Mouse (Mus musculus) MEL (cell line): ENCODE data around the gene Tgm2. TPM values are rescaled to one million over a fixed set of nuclear protein-coding genes. Genes with fewer than 3 reads are reported as not detected.

Experiments used
- DNase-seq: peaks from one replicate; pipeline ENCODE4 v3.0.0; 2011; ENCODE audit warnings: low read depth, low spot score
- H3K27ac ChIP-seq: 2 replicates; pipeline ENCODE4 v1.5.1; 2012; ENCODE audit warnings: low read depth, mild to moderate bottlenecking, control low read depth, low read length, moderate library complexity; ENCODE audit not compliant: control insufficient read depth
- H3K27me3 ChIP-seq, 2 experiments: fragments of 150-350 bp in 1 of 2; sonication (generic) in 1 of 2; 2 replicates each; pipeline ENCODE4 v1.6.1; 2012; ENCODE audit warnings: low read length in 2 of 2, mild to moderate bottlenecking in 2 of 2, improper control_type of control experiment in 1 of 2, moderate library complexity in 1 of 2; ENCODE audit not compliant: insufficient read depth in 2 of 2, control insufficient read depth in 1 of 2
- H3K36me3 ChIP-seq, 2 experiments: 2 replicates each; pipeline ENCODE4 v1.6.1; 2012 to 2014; ENCODE audit warnings: low read length in 2 of 2, improper control_type of control experiment in 1 of 2, inconsistent platforms in 1 of 2, mild to moderate bottlenecking in 1 of 2; ENCODE audit not compliant: insufficient read depth in 2 of 2, control insufficient read depth in 1 of 2
- H3K4me1 ChIP-seq, 2 experiments: fragments of 150-350 bp in 1 of 2; sonication (generic) in 1 of 2; 2 replicates each; pipeline ENCODE4 v1.6.1; 2012; ENCODE audit warnings: low read length in 2 of 2, improper control_type of control experiment in 1 of 2, mild to moderate bottlenecking in 1 of 2; ENCODE audit not compliant: insufficient read depth in 2 of 2, control insufficient read depth in 1 of 2
- H3K4me3 ChIP-seq, 2 experiments: fragments of 150-350 bp in 1 of 2; sonication (generic) in 1 of 2; 2 replicates each; pipeline ENCODE4 v1.5.1; 2012; ENCODE audit warnings: low read depth in 2 of 2, low read length in 2 of 2, mild to moderate bottlenecking in 2 of 2, moderate library complexity in 2 of 2, control low read depth in 1 of 2, improper control_type of control experiment in 1 of 2; ENCODE audit not compliant: control insufficient read depth in 1 of 2, insufficient read depth in 1 of 2
- H3K79me2 ChIP-seq: 2 replicates; pipeline ENCODE4 v1.6.1; 2012; ENCODE audit warnings: mild to moderate bottlenecking, low read length, moderate library complexity; ENCODE audit not compliant: control insufficient read depth, poor library complexity, insufficient read depth
- H3K9ac ChIP-seq: 2 replicates; pipeline ENCODE4 v1.6.1; 2012; ENCODE audit warnings: low read depth, mild to moderate bottlenecking, control low read depth, low read length, moderate library complexity; ENCODE audit not compliant: control insufficient read depth, poor library complexity, severe bottlenecking
- H3K9me3 ChIP-seq: fragments of 150-350 bp; sonication (generic); replicated peaks from 2 replicates; pipeline ENCODE4 v1.6.1; 2012; ENCODE audit warnings: mild to moderate bottlenecking, low read length, improper control_type of control experiment, moderate library complexity; ENCODE audit not compliant: insufficient read depth
- BHLHE40 ChIP-seq: IDR thresholded peaks from 2 replicates; pipeline ENCODE4 v1.6.1; 2012; ENCODE audit warnings: low read depth, mild to moderate bottlenecking, inconsistent platforms, low read length, improper control_type of control experiment, borderline replicate concordance
- CHD1 ChIP-seq: IDR thresholded peaks from 2 replicates; pipeline ENCODE4 v1.6.1; 2012; ENCODE audit warnings: low read depth, mild to moderate bottlenecking, inconsistent platforms, low read length, improper control_type of control experiment
- CHD2 ChIP-seq: IDR thresholded peaks from 2 replicates; pipeline ENCODE4 v1.6.1; 2011; ENCODE audit warnings: low read length, improper control_type of control experiment
- CTCF ChIP-seq, 3 experiments: IDR thresholded peaks in 2 of 3; conservative IDR thresholded peaks in 1 of 3; 2 replicates each; pipeline ENCODE4 v1.5.1; 2011 to 2012; ENCODE audit warnings: low read length in 3 of 3, low read depth in 2 of 3, mild to moderate bottlenecking in 2 of 3, improper control_type of control experiment in 1 of 3, inconsistent platforms in 1 of 3, mixed read lengths in 1 of 3, moderate library complexity in 1 of 3; ENCODE audit not compliant: control insufficient read depth in 1 of 3, insufficient read depth in 1 of 3, poor library complexity in 1 of 3, severe bottlenecking in 1 of 3
- ELF1 ChIP-seq: IDR thresholded peaks from 2 replicates; pipeline ENCODE4 v1.6.1; 2014; ENCODE audit warnings: low read depth, mild to moderate bottlenecking, inconsistent platforms, low read length, improper control_type of control experiment, moderate library complexity
- EP300 ChIP-seq, 2 experiments: IDR thresholded peaks; 2 replicates each; pipeline ENCODE4 v1.6.1; 2011; ENCODE audit warnings: improper control_type of control experiment in 2 of 2, low read length in 2 of 2, low read depth in 1 of 2, mild to moderate bottlenecking in 1 of 2
- ETS1 ChIP-seq: IDR thresholded peaks from 2 replicates; pipeline ENCODE4 v1.6.1; 2012; ENCODE audit warnings: low read depth, mild to moderate bottlenecking, inconsistent platforms, low read length, improper control_type of control experiment, moderate library complexity
- GATA1 ChIP-seq: IDR thresholded peaks from 2 replicates; pipeline ENCODE4 v1.6.1; 2011; ENCODE audit warnings: low read depth, low read length, improper control_type of control experiment
- HCFC1 ChIP-seq: IDR thresholded peaks from 2 replicates; pipeline ENCODE4 v1.6.1; 2012; ENCODE audit warnings: low read depth, mild to moderate bottlenecking, inconsistent platforms, low read length, improper control_type of control experiment, moderate library complexity
- JUND ChIP-seq: IDR thresholded peaks from 2 replicates; pipeline ENCODE4 v1.6.1; 2011; ENCODE audit warnings: low read depth, mild to moderate bottlenecking, improper control_type of control experiment, low read length
- KAT2A ChIP-seq: conservative IDR thresholded peaks from 2 replicates; pipeline ENCODE4 v1.6.1; 2012; ENCODE audit warnings: low read depth, low read length, improper control_type of control experiment, inconsistent platforms
- MAFK ChIP-seq: IDR thresholded peaks from 2 replicates; pipeline ENCODE4 v1.6.1; 2011; ENCODE audit warnings: low read depth, mild to moderate bottlenecking, low read length, improper control_type of control experiment, borderline replicate concordance
- MAX ChIP-seq: IDR thresholded peaks from 2 replicates; pipeline ENCODE4 v1.6.1; 2011; ENCODE audit warnings: low read length, improper control_type of control experiment
- MAZ ChIP-seq: IDR thresholded peaks from 2 replicates; pipeline ENCODE4 v1.6.1; 2012; ENCODE audit warnings: low read depth, mild to moderate bottlenecking, inconsistent platforms, low read length, improper control_type of control experiment
- MEF2A ChIP-seq: IDR thresholded peaks from 2 replicates; pipeline ENCODE4 v1.6.1; 2014; ENCODE audit warnings: low read depth, mild to moderate bottlenecking, inconsistent platforms, low read length, improper control_type of control experiment; ENCODE audit not compliant: poor library complexity, insufficient replicate concordance, severe bottlenecking; ENCODE audit errors: extremely low read depth
- MXI1 ChIP-seq: IDR thresholded peaks from 2 replicates; pipeline ENCODE4 v1.6.1; 2011; ENCODE audit warnings: mild to moderate bottlenecking, low read depth, low read length, improper control_type of control experiment
- MYB ChIP-seq: IDR thresholded peaks from 2 replicates; pipeline ENCODE4 v1.6.1; 2011; ENCODE audit warnings: mild to moderate bottlenecking, low read depth, low read length, improper control_type of control experiment
- MYC ChIP-seq: IDR thresholded peaks from 2 replicates; pipeline ENCODE4 v1.6.1; 2011; ENCODE audit warnings: low read depth, mild to moderate bottlenecking, low read length, improper control_type of control experiment, moderate library complexity
- NELFE ChIP-seq: IDR thresholded peaks from 2 replicates; pipeline ENCODE4 v1.6.1; 2011; ENCODE audit warnings: low read depth, low read length, improper control_type of control experiment
- NRF1 ChIP-seq: IDR thresholded peaks from 2 replicates; pipeline ENCODE4 v1.6.1; 2014; ENCODE audit warnings: low read depth, mild to moderate bottlenecking, inconsistent platforms, low read length, improper control_type of control experiment, moderate library complexity; ENCODE audit not compliant: poor library complexity, insufficient read depth, severe bottlenecking
- POLR2A ChIP-seq, 2 experiments: IDR thresholded peaks; 2 replicates each; pipeline ENCODE4 v1.6.1; 2011 to 2012; ENCODE audit warnings: low read length in 2 of 2, mild to moderate bottlenecking in 2 of 2, control low read depth in 1 of 2, improper control_type of control experiment in 1 of 2, low read depth in 1 of 2, moderate library complexity in 1 of 2; ENCODE audit not compliant: control insufficient read depth in 1 of 2, insufficient read depth in 1 of 2, poor library complexity in 1 of 2
- POLR2AphosphoS2 ChIP-seq: IDR thresholded peaks from 2 replicates; pipeline ENCODE4 v1.6.1; 2011; ENCODE audit warnings: low read length, improper control_type of control experiment
- POLR2AphosphoS5 ChIP-seq: IDR thresholded peaks from 2 replicates; pipeline ENCODE4 v1.6.1; 2012; ENCODE audit warnings: low read depth, borderline replicate concordance, mild to moderate bottlenecking, inconsistent platforms, low read length, moderate library complexity, mixed read lengths
- RAD21 ChIP-seq: IDR thresholded peaks from 2 replicates; pipeline ENCODE4 v1.6.1; 2011; ENCODE audit warnings: mild to moderate bottlenecking, low read depth, low read length, improper control_type of control experiment
- SIN3A ChIP-seq: IDR thresholded peaks from 2 replicates; pipeline ENCODE4 v1.6.1; 2012; ENCODE audit warnings: low read length, improper control_type of control experiment, inconsistent platforms
- SMC3 ChIP-seq: IDR thresholded peaks from 2 replicates; pipeline ENCODE4 v1.6.1; 2011; ENCODE audit warnings: low read depth, low read length, improper control_type of control experiment
- TAL1 ChIP-seq: IDR thresholded peaks from 2 replicates; pipeline ENCODE4 v1.6.1; 2012; ENCODE audit warnings: mild to moderate bottlenecking, inconsistent platforms, low read length, moderate library complexity, mixed read lengths
- TBP ChIP-seq: IDR thresholded peaks from 2 replicates; pipeline ENCODE4 v1.8.0; 2011; ENCODE audit warnings: low read depth, low read length, improper control_type of control experiment
- TCF12 ChIP-seq: IDR thresholded peaks from 2 replicates; pipeline ENCODE4 v1.6.1; 2014; ENCODE audit warnings: low read depth, mild to moderate bottlenecking, inconsistent platforms, low read length, improper control_type of control experiment, moderate library complexity
- UBTF ChIP-seq: IDR thresholded peaks from 2 replicates; pipeline ENCODE4 v1.6.1; 2012; ENCODE audit warnings: low read depth, mild to moderate bottlenecking, inconsistent platforms, low read length, improper control_type of control experiment, moderate library complexity, borderline replicate concordance; ENCODE audit not compliant: insufficient read depth
- USF1 ChIP-seq: IDR thresholded peaks from 2 replicates; pipeline ENCODE4 v1.6.1; 2014; ENCODE audit warnings: low read depth, mild to moderate bottlenecking, inconsistent platforms, low read length, improper control_type of control experiment, moderate library complexity
- ZC3H11A ChIP-seq: IDR thresholded peaks from 2 replicates; pipeline ENCODE4 v1.6.1; 2012; ENCODE audit warnings: low read depth, mild to moderate bottlenecking, inconsistent platforms, low read length, improper control_type of control experiment
- ZKSCAN1 ChIP-seq: IDR thresholded peaks from 2 replicates; pipeline ENCODE4 v1.6.1; 2012; ENCODE audit warnings: low read depth, mild to moderate bottlenecking, inconsistent platforms, low read length, improper control_type of control experiment, moderate library complexity
- ZMIZ1 ChIP-seq: IDR thresholded peaks from 2 replicates; pipeline ENCODE4 v1.6.1; 2012; ENCODE audit warnings: low read depth, mild to moderate bottlenecking, inconsistent platforms, low read length, improper control_type of control experiment, moderate library complexity
- ZNF384 ChIP-seq: IDR thresholded peaks from 2 replicates; pipeline ENCODE4 v1.6.1; 2012; ENCODE audit warnings: low read depth, mild to moderate bottlenecking, inconsistent platforms, low read length, improper control_type of control experiment
- polyA plus RNA-seq, 2 experiments: library from polyadenylated mRNA; stranded (reverse) in 1 of 2; unstranded in 1 of 2; fragments of >175 nt in 1 of 2; fragments of >200 nt in 1 of 2; gene quantifications; 2 replicates each; pipeline versions ENCODE4 v1.2.1 to v1.2.4; 2012; ENCODE audit warnings: low replicate concordance in 2 of 2, low read depth in 1 of 2; ENCODE audit not compliant: insufficient read length in 2 of 2, insufficient read depth in 1 of 2, missing spikeins in 1 of 2
- total RNA-seq: library from RNA; depleted of rRNA; stranded (reverse); fragments of 300-350 nt; gene quantifications from 2 replicates; pipeline ENCODE4 v1.2.3, GENCODE M21; 2012

Tgm2 gene
- total and polyA plus RNA-seq, 3 experiments: 7.7 to 11.0 TPM; not detected in 1

- no peak for TF ChIP-seq MXI1
- no peak for TF ChIP-seq ZNF384
- TF ChIP-seq TBP: no peak
- no peak for TF ChIP-seq CHD2
- TF ChIP-seq USF1: no peak
- no peak for TF ChIP-seq CTCF (IDR thresholded peaks at IDR 0.05 in 2 of 3, conservative IDR thresholded peaks at IDR 0.05 in 1 of 3; ENCODE audit: control insufficient read depth in 1 of 3, insufficient read depth in 1 of 3, low read depth in 2 of 3, low read length in 3 of 3, poor library complexity in 1 of 3, severe bottlenecking in 1 of 3)
- TF ChIP-seq MYB: no peak
- no peak for TF ChIP-seq HCFC1
- TF ChIP-seq MEF2A: no peak
- TF ChIP-seq BHLHE40: no peak
- TF ChIP-seq RAD21: no peak
- no peak for TF ChIP-seq CHD1
- no peak for TF ChIP-seq ELF1
- TF ChIP-seq POLR2AphosphoS2: no peak
- no peak for TF ChIP-seq MAFK
- TF ChIP-seq KAT2A: no peak
- no peak for TF ChIP-seq ZMIZ1
- TF ChIP-seq MYC: no peak
- TF ChIP-seq NELFE: no peak
- TF ChIP-seq EP300 (IDR thresholded peaks at IDR 0.05; ENCODE audit: low read depth in 1 of 2, low read length in 2 of 2): peak; percentile 80 to 86
- peak; percentile 86 for TF ChIP-seq GATA1
- peak; percentile 97 for TF ChIP-seq TCF12
- TF ChIP-seq ZKSCAN1: no peak
- TF ChIP-seq MAZ: 0 out of 2 replicates have a peak, but pooled peaks have one; percentile 38
- no peak for TF ChIP-seq MAX
- no peak for TF ChIP-seq UBTF
- TF ChIP-seq ETS1: peak; percentile 45; the same call in 1 of the 2 replicates
- no peak for TF ChIP-seq POLR2A (IDR thresholded peaks at IDR 0.05; ENCODE audit: control insufficient read depth in 1 of 2, insufficient read depth in 1 of 2, low read depth in 1 of 2, low read length in 2 of 2, poor library complexity in 1 of 2)
- no peak for TF ChIP-seq POLR2AphosphoS5
- TF ChIP-seq SIN3A: no peak
- TF ChIP-seq JUND: no peak
- peak; percentile 94 for TF ChIP-seq TAL1
- no peak for TF ChIP-seq SMC3
- no peak for TF ChIP-seq NRF1
- TF ChIP-seq ZC3H11A: no peak
- H3K36me3 ChIP-seq: peaks cover 0 to 18% of the 10 kb centered on the region in 2 experiments; a peak in 2 of 4 replicates
- no peak overlapping the region; the same call in 1 of the 2 replicates for H3K9ac ChIP-seq
- H3K4me1 ChIP-seq: peaks cover 19 to 39% of the 10 kb centered on the region in 2 experiments
- H3K27me3 ChIP-seq: no peaks in the 10 kb centered on the region
- DNase-seq: peak; percentile 69
- no peaks in the 10 kb centered on the region for H3K9me3 ChIP-seq
- no peak overlapping the region for H3K4me3 ChIP-seq
- no peaks in the 10 kb centered on the region for H3K79me2 ChIP-seq
- peak overlapping the region; percentile 62 for H3K27ac ChIP-seq
Measured at GRCm38 (mm10) chr2:158141690-158142440, 4.4 kb downstream of the Tgm2 start.
